Mouse (Mus musculus) ES-E14 (cell line): ENCODE measurements around the gene Vdr. TPM values are rescaled to one million over a fixed set of nuclear protein-coding genes. Genes with fewer than 3 reads are reported as not detected.

Experiments
- DNase-seq: peaks from one replicate; pipeline ENCODE4 v3.0.0-alpha.2; 2013; ENCODE audit warnings: low read depth, low spot score
- H3K27ac ChIP-seq: 2 replicates; pipeline ENCODE4 v1.5.1; 2012; ENCODE audit warnings: low read depth, mild to moderate bottlenecking, low read length, moderate library complexity, mixed read lengths; ENCODE audit not compliant: poor library complexity, insufficient read depth, severe bottlenecking
- H3K36me3 ChIP-seq: 2 replicates; pipeline ENCODE4 v1.6.1; 2012; ENCODE audit warnings: mild to moderate bottlenecking, low read length, moderate library complexity, mixed read lengths; ENCODE audit not compliant: control insufficient read depth, poor library complexity, insufficient read depth, severe bottlenecking
- H3K4me1 ChIP-seq, 2 experiments: fragments of 150-350 bp in 1 of 2; sonication (generic) in 1 of 2; 2 replicates each; pipeline ENCODE4 v1.6.1; 2012; ENCODE audit warnings: low read length in 2 of 2, mild to moderate bottlenecking in 1 of 2, mixed read lengths in 1 of 2; ENCODE audit not compliant: control insufficient read depth in 2 of 2, insufficient read depth in 2 of 2, poor library complexity in 1 of 2
- H3K4me3 ChIP-seq, 2 experiments: fragments of 150-350 bp in 1 of 2; sonication (generic) in 1 of 2; 2 replicates each; pipeline ENCODE4 v1.5.1; 2012; ENCODE audit warnings: low read length in 2 of 2, low read depth in 1 of 2, mild to moderate bottlenecking in 1 of 2, mixed read lengths in 1 of 2; ENCODE audit not compliant: insufficient read depth in 1 of 2, poor library complexity in 1 of 2, severe bottlenecking in 1 of 2
- H3K9ac ChIP-seq: 2 replicates; pipeline ENCODE4 v1.6.1; 2012; ENCODE audit warnings: low read depth, mild to moderate bottlenecking, low read length, mixed read lengths; ENCODE audit not compliant: poor library complexity, insufficient read depth, severe bottlenecking
- H3K9me3 ChIP-seq: fragments of 150-350 bp; sonication (generic); 2 replicates; pipeline ENCODE4 v1.6.1; 2012; ENCODE audit warnings: low read depth, mild to moderate bottlenecking, low read length; ENCODE audit not compliant: control insufficient read depth, insufficient read depth
- CHD2 ChIP-seq: IDR thresholded peaks from 2 replicates; pipeline ENCODE4 v1.6.1; 2014; ENCODE audit warnings: mild to moderate bottlenecking, low read depth, low read length, inconsistent platforms
- HCFC1 ChIP-seq: IDR thresholded peaks from 2 replicates; pipeline ENCODE4 v1.6.1; 2012; ENCODE audit warnings: low read length, inconsistent platforms, borderline replicate concordance; ENCODE audit not compliant: insufficient read depth
- MAFK ChIP-seq: IDR thresholded peaks from 2 replicates; pipeline ENCODE4 v1.6.1; 2014; ENCODE audit warnings: mild to moderate bottlenecking, low read depth, low read length, inconsistent platforms; ENCODE audit not compliant: insufficient read depth
- ZC3H11A ChIP-seq: IDR thresholded peaks from 2 replicates; pipeline ENCODE4 v1.6.1; 2012; ENCODE audit warnings: low read depth, mild to moderate bottlenecking, inconsistent platforms, low read length, borderline replicate concordance
- ZNF384 ChIP-seq: IDR thresholded peaks from 2 replicates; pipeline ENCODE4 v1.6.1; 2012; ENCODE audit warnings: low read depth, low read length, inconsistent platforms
- in situ Hi-C, 2 experiments: fragments of 600-800 bp; cut with MboI; formaldehyde crosslinking; loops; one replicate each; pipeline ENCODE4 v1.15.1; 2025; ENCODE audit warnings: low sequenced_read_pairs in 2 of 2, inconsistent platforms in 1 of 2; ENCODE audit not compliant: unreplicated experiment in 2 of 2
- total RNA-seq: library from RNA; depleted of rRNA; stranded (reverse); fragments of 300-350 nt; gene quantifications from 2 replicates; pipeline ENCODE4 v1.2.3, GENCODE M21; 2012

Gene Vdr
- total RNA-seq, 1 experiment: 0.22 TPM

DNA sequence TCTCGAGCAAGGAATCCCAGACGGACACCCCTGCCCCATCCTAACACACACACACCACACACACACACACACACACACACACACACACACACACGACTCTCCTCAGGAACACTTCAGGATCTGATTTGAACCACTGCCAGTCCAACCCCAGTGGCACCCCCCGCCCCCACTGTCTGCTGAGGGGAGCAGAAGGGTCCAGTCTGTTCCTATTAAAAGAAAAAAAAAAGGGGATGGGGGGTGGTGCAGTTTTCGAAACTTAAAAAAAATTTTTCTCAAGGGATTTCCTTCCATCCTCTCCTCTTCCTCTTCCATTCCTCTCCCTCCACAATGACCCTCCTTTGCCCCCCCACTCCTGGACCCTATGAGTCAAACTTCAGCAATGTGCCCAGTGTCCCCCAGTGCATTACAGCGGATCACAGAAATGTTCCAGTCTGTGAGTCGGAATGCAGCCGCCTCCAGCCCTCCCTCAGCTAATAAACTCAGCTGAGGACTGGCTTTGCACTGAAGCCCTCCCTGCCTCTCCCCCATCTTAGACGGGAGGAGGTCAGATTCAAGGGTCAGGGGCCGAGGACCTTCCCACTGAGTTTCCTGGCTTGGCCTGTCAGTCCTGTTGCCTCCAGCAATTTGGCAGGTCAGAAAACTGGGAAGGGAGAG is 78.3 kb downstream of the Vdr start:
- TF ChIP-seq ZC3H11A: no peak
- Histone ChIP-seq H3K36me3 (no peaks in the 10 kb centered on the region), H3K9ac (peak overlapping the region; percentile 73), H3K27ac (no peak overlapping the region; the same call in 1 of the 2 replicates), H3K4me1 (peaks cover 2 to 14% of the 10 kb centered on the region in 2 experiments; a peak in 2 of 4 replicates), H3K9me3 (no peaks in the 10 kb centered on the region), H3K4me3 (peak overlapping the region; percentile 56 to 90)
- DNase-seq: no peak
- in situ Hi-C loops: no loop called here

DNA sequence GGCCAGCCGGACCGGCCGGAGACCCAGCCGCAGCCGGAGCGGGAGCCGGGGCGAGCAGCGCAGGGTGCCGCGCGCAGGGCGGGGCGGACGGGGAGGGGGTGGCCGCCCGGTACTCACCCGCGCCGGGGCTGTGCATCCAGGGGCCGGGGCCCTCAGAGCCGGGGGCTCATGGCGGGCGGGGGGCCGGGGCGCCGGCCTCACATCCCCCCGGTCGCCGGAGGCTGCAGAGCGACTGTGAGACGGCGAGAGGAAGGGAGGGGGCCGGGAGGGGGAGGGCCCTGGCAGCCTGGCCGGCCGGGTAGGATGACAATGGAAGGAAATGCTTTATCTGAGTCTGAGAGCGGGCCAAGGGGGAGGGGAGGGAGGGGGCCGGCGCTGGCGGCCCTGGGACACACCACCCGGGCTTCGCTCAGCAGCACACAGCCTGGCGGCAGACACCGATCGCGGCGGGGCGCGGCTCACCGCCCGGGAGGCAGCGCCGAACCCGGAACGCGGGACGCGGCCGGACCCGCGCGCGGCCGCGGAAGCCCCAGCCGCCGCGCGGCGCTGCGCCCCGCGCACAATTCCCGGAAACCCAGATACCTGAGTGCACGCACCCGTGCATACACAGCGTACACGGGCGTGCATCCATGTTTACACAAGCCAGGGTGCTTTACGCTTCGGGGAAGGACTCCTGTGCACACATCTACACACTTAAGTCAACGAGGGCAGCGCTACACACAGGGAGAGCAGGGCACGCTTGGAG is 79.0 kb downstream of the Vdr start:
- Histone ChIP-seq H3K36me3 (no peaks in the 10 kb centered on the region), H3K4me3 (peak overlapping the region; percentile 56 to 90), H3K27ac (no peak overlapping the region; the same call in 1 of the 2 replicates), H3K9me3 (no peaks in the 10 kb centered on the region), H3K9ac (peak overlapping the region; percentile 73), H3K4me1 (peaks cover 2 to 11% of the 10 kb centered on the region in 2 experiments; a peak in 2 of 4 replicates)
- TF ChIP-seq HCFC1 (peak; percentile 26; the same call in 1 of the 2 replicates), ZNF384 (no peak), CHD2 (no peak), ZC3H11A (no peak), MAFK (no peak)
- in situ Hi-C loops: no loop called here
- peak; percentile 43 for DNase-seq

DNA sequence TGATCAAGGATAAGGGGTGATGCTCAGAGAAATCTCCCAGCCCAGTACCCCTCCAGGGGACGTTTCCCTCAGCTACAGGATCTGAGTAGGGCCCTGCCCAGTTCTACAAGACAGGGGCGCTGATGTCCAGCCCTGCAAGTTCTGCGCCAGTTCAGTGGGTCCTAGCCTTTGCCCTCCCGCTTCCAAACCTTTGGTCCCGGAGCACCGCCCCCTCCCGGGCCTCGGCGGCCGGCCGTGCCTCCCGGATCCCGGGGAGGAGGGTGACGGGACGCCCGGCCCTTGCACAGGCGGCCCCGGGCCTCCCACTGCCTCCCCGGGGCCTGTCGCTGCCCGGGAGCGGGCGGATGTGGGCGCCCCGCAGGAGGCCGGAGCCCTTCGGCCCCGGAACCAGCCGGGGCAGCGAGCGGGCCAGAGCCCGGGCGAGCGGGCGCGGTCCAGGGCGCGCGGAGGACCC is 79.6 kb downstream of the Vdr start:
- Histone ChIP-seq H3K4me3 (peak overlapping the region; percentile 56 to 90), H3K9me3 (no peaks in the 10 kb centered on the region), H3K4me1 (peaks cover 2 to 7% of the 10 kb centered on the region in 2 experiments; a peak in 2 of 4 replicates), H3K27ac (no peak overlapping the region), H3K9ac (peak overlapping the region; percentile 73), H3K36me3 (no peaks in the 10 kb centered on the region)
- in situ Hi-C loops: no loop called here
- TF ChIP-seq MAFK: no peak
- no peak for TF ChIP-seq HCFC1
- TF ChIP-seq CHD2: no peak
- TF ChIP-seq ZNF384: no peak
- no peak for TF ChIP-seq ZC3H11A
- no peak for DNase-seq

DNA sequence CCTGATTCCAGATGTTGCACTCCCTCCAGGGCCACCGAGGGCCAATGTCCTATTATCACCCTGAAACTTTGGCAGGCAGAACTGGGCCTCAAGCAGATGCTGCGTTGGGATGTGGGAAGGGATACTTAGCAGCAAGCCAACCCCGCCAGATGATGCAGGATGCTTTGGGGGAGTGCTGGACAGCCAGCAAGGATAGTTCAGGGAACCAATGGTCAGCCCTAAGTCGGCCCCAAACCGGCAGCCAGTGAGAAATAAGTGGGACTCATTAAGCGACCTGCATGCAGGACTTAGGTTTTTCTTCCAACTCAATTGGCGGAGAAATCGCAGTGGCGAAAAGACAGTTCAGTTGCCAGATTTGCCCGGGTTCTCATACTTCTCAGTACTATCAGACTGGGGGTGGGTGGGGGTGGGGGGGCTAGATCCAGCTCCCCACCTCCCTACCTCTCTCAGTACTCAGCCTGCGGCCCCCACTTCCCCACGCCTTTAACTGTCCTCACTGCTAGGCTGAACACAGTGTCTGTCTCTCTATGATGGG is 80.1 kb downstream of the Vdr start:
- H3K9me3 ChIP-seq: no peaks in the 10 kb centered on the region
- in situ Hi-C loops: no loop called here
- H3K9ac ChIP-seq: no peak overlapping the region
- peak overlapping the region; percentile 56 to 90 for H3K4me3 ChIP-seq
- peaks cover 2 to 7% of the 10 kb centered on the region in 2 experiments; a peak in 2 of 4 replicates for H3K4me1 ChIP-seq
- DNase-seq: no peak
- H3K36me3 ChIP-seq: no peaks in the 10 kb centered on the region
- no peak for TF ChIP-seq ZNF384
- no peak for TF ChIP-seq MAFK
- no peak for TF ChIP-seq HCFC1
- no peak for TF ChIP-seq ZC3H11A
- H3K27ac ChIP-seq: no peak overlapping the region
